ENCODE assay signal across 8 mouse cellular contexts in the genomic region with DNA sequence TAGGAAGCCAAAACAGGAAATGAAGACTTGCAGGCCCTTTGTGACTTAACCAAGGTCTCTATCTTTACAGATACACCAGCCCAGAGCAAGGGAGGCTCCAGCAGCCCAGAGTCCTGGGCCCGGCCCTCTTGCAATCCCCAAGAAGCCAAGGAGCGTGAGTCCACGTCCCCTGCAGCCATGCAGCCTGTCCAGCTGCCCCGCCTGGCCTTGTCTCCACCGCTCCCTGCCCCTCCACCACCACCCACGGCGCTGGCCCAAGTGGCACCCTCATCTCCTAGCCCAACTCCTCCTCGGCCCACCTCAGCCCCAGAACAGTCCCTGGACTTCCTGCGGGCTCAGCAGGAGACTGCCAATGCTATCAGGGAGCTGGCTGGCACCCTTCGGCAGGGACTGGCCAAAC. TPM values are rescaled to one million over a fixed set of nuclear protein-coding genes. Genes with fewer than 3 reads are reported as not detected.
A peak's percentile ranks its signal among the peaks of the same experiment; 100 is the strongest.
DNase-seq lines count a peak whose midpoint lies in the region; ATAC-seq lines count a peak whose summit lies in the region.

No protein-coding gene starts in this region.

- H3K9ac ChIP-seq in heart, embryonic 16.5 days (ENCODE audit: low read length) = peak overlapping the region; percentile 74

- no peaks in the 10 kb centered on the region for H3K27me3 ChIP-seq in heart, embryonic 16.5 days (ENCODE audit: control insufficient read depth, insufficient read depth, low read length)

- 39% methylated on average over 10 of the region's 10 CpGs for WGBS in heart, embryonic 16.5 days

- peak; percentile 62 for DNase-seq in cerebellum, adult 11-12 months
- no peak for DNase-seq in cerebellum, postnatal 14 days
- peak; percentile 52 for DNase-seq in A20 (ENCODE audit: low read depth, low spot score)
- peak; percentile 27 for DNase-seq in lung, postnatal 10 days
- DNase-seq in left cerebral cortex, adult 9 months (ENCODE audit: low spot score in 2 of 2) = no peak
- no peak for DNase-seq in cerebellum, adult 8-10 months
- no peak for DNase-seq in layer of hippocampus, adult 8-10 months (ENCODE audit: low spot score in 2 of 2)

- no peak for ATAC-seq in heart, embryonic 16.5 days (replicated peaks; ENCODE audit: extremely low read depth, insufficient read depth, low FRiP score)

- peaks cover 8% of the 10 kb centered on the region for H3K36me3 ChIP-seq in heart, embryonic 16.5 days (ENCODE audit: control insufficient read depth, insufficient read depth)

- H3K4me2 ChIP-seq in heart, embryonic 16.5 days (ENCODE audit: low read depth, low read length) = peak overlapping the region; percentile 72

- no peaks in the 10 kb centered on the region for H3K9me3 ChIP-seq in heart, embryonic 16.5 days (replicated peaks; ENCODE audit: control insufficient read depth, low read length)

- H3K4me3 ChIP-seq in heart, embryonic 16.5 days (ENCODE audit: low read length) = peak overlapping the region; percentile 55

- peaks cover 29% of the 10 kb centered on the region for H3K4me1 ChIP-seq in heart, embryonic 16.5 days (ENCODE audit: control insufficient read depth, insufficient read depth, low read length)

- H3K27ac ChIP-seq in heart, embryonic 16.5 days (ENCODE audit: low read length) = peak overlapping the region; percentile 62

RNA-seq across cellular contexts. Expression of gene Irf2bp1, which starts 3.4 kb away (rescaled TPM):
- polyA plus RNA-seq in heart, embryonic 16.5 days (2015; fragmentation: Nextera tagmentation; extraction: Ambion mirVana) = 12.5 and 12.7 TPM in 2 replicates
- total RNA-seq in layer of hippocampus, adult 8-10 months (2022) = 10 to 100 TPM; 47.6 to 49.2 (median 47.9) TPM

RNA-seq across cellular contexts. Expression of gene Mypop, which starts 9.4 kb away (rescaled TPM):
- 1.8 and 1.9 TPM in 2 replicates for polyA plus RNA-seq in heart, embryonic 16.5 days (2015; fragmentation: Nextera tagmentation; extraction: Ambion mirVana)
- total RNA-seq in layer of hippocampus, adult 8-10 months (2022) = 10 to 100 TPM; 42.4 to 49.6 (median 45.8) TPM

RNA-seq across cellular contexts. Expression of gene Nanos2, which starts 13.2 kb away (rescaled TPM):
- not detected in 2 replicates for polyA plus RNA-seq in heart, embryonic 16.5 days (2015; fragmentation: Nextera tagmentation; extraction: Ambion mirVana)
- total RNA-seq in layer of hippocampus, adult 8-10 months (2022) = 1 to 10 TPM in 1 of 4 experiments, under 1 TPM in 2, not detected in 1; 0.60 to 1.5 (median 0.91) TPM

RNA-seq across cellular contexts. Expression of gene Foxa3, which starts 22.9 kb away (rescaled TPM):
- polyA plus RNA-seq in heart, embryonic 16.5 days (2015; fragmentation: Nextera tagmentation; extraction: Ambion mirVana) = 0.17 and 0.37 TPM in 2 replicates
- total RNA-seq in layer of hippocampus, adult 8-10 months (2022) = not detected

RNA-seq across cellular contexts. Expression of gene Sympk, which starts 23.8 kb away (rescaled TPM):
- polyA plus RNA-seq in heart, embryonic 16.5 days (2015; fragmentation: Nextera tagmentation; extraction: Ambion mirVana) = 25.3 and 25.6 TPM in 2 replicates
- 100 to 1,000 TPM; 100 to 113 (median 109) TPM for total RNA-seq in layer of hippocampus, adult 8-10 months (2022)

Comparison
In these comparisons a context has a peak if more than half of its experiments do, and no peak if none do; other contexts are left out.
1. DNase-seq: peak in cerebellum, adult 11-12 months (single experiment), A20 (single experiment) and lung, postnatal 10 days (single experiment); none in cerebellum, postnatal 14 days (0 of 2), left cerebral cortex, adult 9 months (0 of 2), cerebellum, adult 8-10 months (single experiment) and layer of hippocampus, adult 8-10 months (0 of 2).